Mouse (Mus musculus): ENCODE results near the gene Mapkapk2.

Gene Mapkapk2

GRCm38 (mm10) chr1:131020425-131021310 is 77.0 kb downstream of the Mapkapk2 start:
- no peak for DNase-seq (ENCODE audit: low spot score)

GRCm38 (mm10) chr1:131019492-131020098 is 78.0 kb downstream of the Mapkapk2 start, which contains the start of gene Il10:
Gene Il10, plus strand, starts transcription at chr1:131019845.
- no peak for DNase-seq (ENCODE audit: low spot score)

GRCm38 (mm10) chr1:131015879-131016278 is 81.7 kb downstream of the Mapkapk2 start:
- DNase-seq (ENCODE audit: low spot score), result no peak

GRCm38 (mm10) chr1:131015281-131015680 is 82.3 kb downstream of the Mapkapk2 start:
- no peak for DNase-seq (ENCODE audit: low spot score)

- DNase-seq (ENCODE audit: low spot score), result no peak
Measured at GRCm38 (mm10) chr1:131013926-131014325, 83.7 kb downstream of the Mapkapk2 start.

GRCm38 (mm10) chr1:131012494-131012893 is 85.1 kb downstream of the Mapkapk2 start:
- no peak for DNase-seq (ENCODE audit: low spot score)

DNA sequence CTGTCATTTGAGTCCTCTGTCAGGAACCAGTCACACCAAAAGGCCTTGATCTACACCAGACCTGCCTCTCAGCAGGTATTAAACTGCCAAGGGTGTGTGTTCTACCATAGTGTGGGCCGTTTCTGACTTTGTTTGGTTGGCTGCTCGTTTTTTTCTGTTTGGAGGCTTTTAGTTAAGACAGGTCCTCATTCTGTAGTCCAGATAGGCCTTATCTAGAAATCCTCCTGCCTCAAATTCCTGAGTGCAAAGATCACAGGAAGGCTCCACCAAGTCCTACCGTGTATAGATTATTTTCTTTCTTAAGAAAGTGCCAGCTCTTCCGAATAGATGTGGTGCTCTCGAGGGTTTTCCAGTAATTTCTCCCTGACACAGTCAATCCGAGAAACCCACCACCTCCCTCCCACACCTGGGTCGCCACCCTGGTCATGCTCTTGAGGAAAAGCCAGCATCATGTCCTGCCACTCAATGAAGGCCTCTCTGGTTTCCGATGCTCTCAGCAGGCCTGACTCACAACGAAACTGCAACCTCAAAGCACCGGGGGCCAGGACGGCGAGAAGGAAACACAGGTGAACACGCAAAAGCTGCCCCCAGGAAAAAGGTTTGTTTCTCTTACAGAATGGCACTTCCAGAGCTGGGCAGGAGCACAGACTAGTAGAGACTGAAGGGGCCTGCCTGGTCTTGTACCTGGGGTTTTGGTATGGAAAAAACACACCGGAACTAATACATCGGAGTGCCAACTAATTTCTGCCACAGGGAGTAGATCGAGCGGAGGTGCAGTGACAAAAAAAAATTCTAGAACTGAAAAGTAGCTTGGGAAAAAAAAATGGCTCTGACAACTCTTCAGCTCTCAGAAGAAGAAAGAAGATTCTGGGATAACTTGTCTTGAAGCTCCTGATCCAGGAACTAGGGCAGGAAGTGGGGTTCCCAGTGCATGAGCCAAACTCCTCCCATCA is 87.1 kb downstream of the Mapkapk2 start:
- no peak for DNase-seq (ENCODE audit: low spot score)

DNA sequence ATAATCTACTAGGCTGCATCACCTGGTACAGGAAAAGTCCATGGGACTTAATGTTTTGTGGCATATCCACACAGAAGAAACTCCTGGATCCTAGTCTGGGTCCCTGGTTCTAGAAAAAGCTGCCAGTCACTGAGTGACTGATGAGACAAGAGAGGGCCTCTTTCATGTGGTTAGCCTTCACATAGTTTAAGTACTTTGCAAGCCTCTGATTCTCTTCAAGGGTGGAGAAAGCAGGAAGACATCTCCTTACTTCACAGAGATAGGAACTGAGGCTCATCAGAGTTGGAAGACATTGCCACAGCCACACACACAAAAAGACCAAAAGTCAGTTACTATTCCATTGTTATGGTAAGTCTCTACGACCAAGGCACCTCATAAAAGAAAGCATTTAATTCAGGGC is 91.6 kb downstream of the Mapkapk2 start:
- DNase-seq (ENCODE audit: low spot score), result no peak
